Mouse (Mus musculus) forebrain, embryonic 12.5 days (tissue): ENCODE data around the gene Abtb2. TPM values are rescaled to one million over a fixed set of nuclear protein-coding genes. Genes with fewer than 3 reads are reported as not detected.
A peak's percentile ranks its signal among the peaks of the same experiment; 100 is the strongest.

ENCODE experiments used
- ATAC-seq: fragments of 200-750 bp; cut with Nextera tagmentation; 2 replicates; pipeline ENCODE4 v1.8.0; 2017; ENCODE audit warnings: moderate TSS enrichment; ENCODE audit not compliant: low FRiP score
- H3K27ac ChIP-seq: fragments of 300-500 bp; sonication (generic); 2 replicates; pipeline ENCODE4 v1.5.1; 2016; ENCODE audit warnings: mild to moderate bottlenecking
- H3K27me3 ChIP-seq: fragments of 300-500 bp; sonication (generic); 2 replicates; pipeline ENCODE4 v1.6.1; 2016; ENCODE audit warnings: mild to moderate bottlenecking
- H3K36me3 ChIP-seq: fragments of 300-500 bp; sonication (generic); replicated peaks from 2 replicates; pipeline ENCODE4 v1.6.1; 2016; ENCODE audit warnings: mild to moderate bottlenecking
- H3K4me1 ChIP-seq: fragments of 300-500 bp; sonication (generic); 2 replicates; pipeline ENCODE4 v1.6.1; 2016
- H3K4me2 ChIP-seq: fragments of 300-500 bp; sonication (generic); 2 replicates; pipeline ENCODE4 v1.6.1; 2016; ENCODE audit warnings: mild to moderate bottlenecking, moderate library complexity
- H3K4me3 ChIP-seq: fragments of 300-500 bp; sonication (generic); replicated peaks from 2 replicates; pipeline ENCODE4 v1.5.1; 2016; ENCODE audit warnings: mild to moderate bottlenecking
- H3K9ac ChIP-seq: fragments of 300-500 bp; sonication (generic); 2 replicates; pipeline ENCODE4 v1.6.1; 2016; ENCODE audit warnings: mild to moderate bottlenecking
- H3K9me3 ChIP-seq: fragments of 300-500 bp; sonication (generic); 2 replicates; pipeline ENCODE4 v1.6.1; 2016
- WGBS: fragments of 180-500 bp; shearing (Covaris S2); methylation state at CpG from one replicate; pipeline ENCODE4 v1.1.7; 2016; 5-methylcytosine and 5-hydroxymethylcytosine counted together
- polyA plus RNA-seq: library from polyadenylated mRNA; unstranded; fragments of >200 nt; fragmentation: Nextera tagmentation; extraction: Ambion mirVana; gene quantifications from 2 replicates; pipeline ENCODE4 v1.2.1, GENCODE M21; 2016

The Abtb2 gene
- polyA plus RNA-seq, 1 experiment from 2014 or later = 14.9 TPM

DNA sequence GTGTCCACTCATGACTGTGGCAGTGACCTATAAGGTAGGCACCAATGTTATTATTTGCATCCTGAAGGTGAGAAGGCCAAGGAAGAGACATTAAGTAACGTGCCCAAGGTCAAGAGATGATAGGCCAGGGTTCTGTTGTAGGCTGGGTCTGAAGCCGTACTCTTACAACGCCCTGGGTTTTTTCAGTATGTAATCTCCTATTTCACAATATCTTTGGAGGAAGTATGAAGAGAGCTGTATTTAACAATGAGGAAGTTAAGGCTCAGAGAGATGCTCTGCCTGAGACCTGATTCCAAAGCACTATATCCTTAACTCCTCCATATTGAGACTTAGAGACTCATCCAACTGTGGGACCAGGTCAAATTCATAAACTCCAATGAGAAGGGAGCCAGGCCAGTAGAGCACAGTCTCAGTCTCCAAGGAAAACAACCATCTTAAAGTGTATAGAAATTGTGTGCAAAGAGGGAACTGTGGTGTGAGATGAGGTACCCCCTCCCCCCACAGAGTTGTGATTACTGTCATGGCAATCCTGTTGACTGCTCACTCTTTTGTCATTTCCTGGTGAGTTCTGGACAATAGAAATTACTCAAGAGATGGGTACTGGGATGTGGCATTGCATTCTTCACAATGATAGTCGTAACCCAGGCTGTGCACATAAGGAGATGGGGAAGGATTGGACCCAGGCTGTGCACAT lies 39.8 kb downstream of the Abtb2 start:
- 92% methylated on average over 4 of the region's 4 CpGs for WGBS
- Histone ChIP-seq H3K4me3 (no peak overlapping the region), H3K36me3 (no peaks in the 10 kb centered on the region), H3K4me1 (peaks cover 16% of the 10 kb centered on the region), H3K9me3 (no peaks in the 10 kb centered on the region), H3K27ac (no peak overlapping the region), H3K27me3 (no peaks in the 10 kb centered on the region), H3K4me2 (no peak overlapping the region), H3K9ac (no peak overlapping the region)
- ATAC-seq = no peak

- Histone ChIP-seq H3K4me1 (peaks cover 10% of the 10 kb centered on the region), H3K9me3 (no peaks in the 10 kb centered on the region), H3K4me2 (no peak overlapping the region), H3K27me3 (no peaks in the 10 kb centered on the region), H3K9ac (no peak overlapping the region), H3K27ac (no peak overlapping the region), H3K36me3 (no peaks in the 10 kb centered on the region), H3K4me3 (no peak overlapping the region)
- ATAC-seq = no peak
- 89% methylated on average over 10 of the region's 10 CpGs for WGBS
Measured at GRCm38 (mm10) chr2:103607926-103608325, 41.8 kb downstream of the Abtb2 start.

DNA sequence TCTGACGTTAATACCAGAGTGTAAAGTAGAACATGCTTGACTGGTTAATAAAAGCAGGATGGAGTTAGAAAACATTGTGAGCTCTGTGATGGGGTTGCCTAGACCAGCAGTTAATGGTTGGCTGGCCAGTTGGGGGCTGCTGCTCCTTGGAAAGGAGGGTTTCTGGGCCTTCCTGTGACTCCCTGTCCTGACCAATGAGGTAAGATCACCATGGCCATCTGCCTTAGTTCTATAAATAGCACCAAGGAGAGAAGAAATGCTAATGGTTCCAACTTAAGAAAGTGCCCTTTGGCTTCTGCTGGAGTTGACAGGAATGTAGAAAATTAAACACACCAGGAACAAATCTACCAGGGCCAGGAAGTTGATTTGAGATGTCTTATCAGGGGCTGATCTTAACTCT lies 42.8 kb downstream of the Abtb2 start:
- Histone ChIP-seq H3K4me3 (no peak overlapping the region), H3K9ac (no peak overlapping the region), H3K4me1 (peaks cover 12% of the 10 kb centered on the region), H3K36me3 (no peaks in the 10 kb centered on the region), H3K4me2 (no peak overlapping the region), H3K27me3 (no peaks in the 10 kb centered on the region), H3K9me3 (no peaks in the 10 kb centered on the region), H3K27ac (no peak overlapping the region)
- no peak for ATAC-seq
- 51% methylated on average over 1 of the region's 1 CpGs for WGBS

DNA sequence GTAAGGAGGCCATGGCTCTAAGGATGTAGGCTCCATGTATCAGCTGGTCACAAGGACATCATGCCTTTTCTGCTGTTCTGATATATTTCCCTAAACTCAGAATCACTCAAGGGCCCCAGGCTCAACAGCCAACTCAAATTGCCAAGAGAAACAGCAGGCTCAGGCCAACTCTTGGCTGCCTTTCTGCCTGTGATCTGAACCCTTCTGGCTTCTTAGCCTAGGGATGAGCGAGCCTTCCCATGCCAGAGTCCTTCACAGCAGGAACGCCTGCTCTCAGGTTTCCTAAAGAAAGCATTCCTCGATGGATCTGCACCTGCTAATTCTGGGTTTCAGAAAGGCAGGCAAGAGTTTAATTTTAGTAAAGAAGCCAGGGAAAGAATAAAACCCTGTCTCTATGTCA lies 43.4 kb downstream of the Abtb2 start:
- WGBS = 35% methylated on average over 3 of the region's 3 CpGs
- ATAC-seq = no peak
- H3K27me3 ChIP-seq = no peaks in the 10 kb centered on the region
- no peaks in the 10 kb centered on the region for H3K9me3 ChIP-seq
- no peaks in the 10 kb centered on the region for H3K36me3 ChIP-seq
- H3K4me2 ChIP-seq = no peak overlapping the region
- no peak overlapping the region for H3K9ac ChIP-seq
- no peak overlapping the region for H3K27ac ChIP-seq
- peaks cover 14% of the 10 kb centered on the region for H3K4me1 ChIP-seq
- H3K4me3 ChIP-seq = no peak overlapping the region

DNA sequence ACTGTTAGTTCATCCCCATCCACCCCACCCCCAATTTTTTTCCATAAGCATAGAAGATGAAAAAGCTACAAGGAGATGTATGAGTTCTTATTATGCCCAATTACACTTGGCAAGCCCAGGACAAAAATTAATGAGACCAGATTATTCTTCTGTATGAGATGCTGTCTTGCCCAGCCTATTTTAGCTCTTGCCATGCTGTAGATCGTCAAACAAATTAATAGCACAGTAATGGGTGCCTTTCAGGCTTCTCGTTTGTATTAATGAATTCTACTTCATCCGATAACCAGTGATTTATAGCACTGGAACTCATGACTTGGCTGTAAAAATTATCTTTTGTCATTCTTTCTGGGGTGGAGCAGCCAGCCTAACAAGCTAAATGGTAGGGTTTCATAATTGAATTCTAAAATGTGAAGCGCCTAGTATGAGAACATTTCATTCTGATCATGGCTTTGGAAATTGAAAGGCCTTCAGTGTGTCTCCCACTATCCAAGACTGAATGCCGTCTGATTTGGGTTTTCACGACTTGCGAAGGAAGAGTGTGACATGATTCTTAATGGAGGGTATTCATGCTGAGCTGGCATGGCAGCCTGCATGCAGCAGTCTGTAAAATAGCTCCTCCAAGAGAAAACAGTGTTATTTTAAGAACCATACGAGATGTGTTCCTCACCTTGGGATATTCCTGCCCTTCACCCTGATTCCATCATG lies 44.9 kb downstream of the Abtb2 start:
- Histone ChIP-seq H3K4me1 (peaks cover 14% of the 10 kb centered on the region), H3K36me3 (no peaks in the 10 kb centered on the region), H3K27me3 (no peaks in the 10 kb centered on the region), H3K9ac (no peak overlapping the region), H3K27ac (no peak overlapping the region), H3K4me3 (no peak overlapping the region), H3K9me3 (no peaks in the 10 kb centered on the region), H3K4me2 (no peak overlapping the region)
- ATAC-seq = no peak
- WGBS = 64% methylated on average over 8 of the region's 8 CpGs

- Histone ChIP-seq H3K4me3 (no peak overlapping the region), H3K4me1 (peaks cover 22% of the 10 kb centered on the region), H3K9me3 (no peaks in the 10 kb centered on the region), H3K27ac (no peak overlapping the region), H3K36me3 (no peaks in the 10 kb centered on the region), H3K4me2 (no peak overlapping the region), H3K9ac (no peak overlapping the region), H3K27me3 (no peaks in the 10 kb centered on the region)
- ATAC-seq = no peak
- 79% methylated on average over 3 of the region's 3 CpGs for WGBS
Measured at GRCm38 (mm10) chr2:103613865-103614264, 47.8 kb downstream of the Abtb2 start.

DNA sequence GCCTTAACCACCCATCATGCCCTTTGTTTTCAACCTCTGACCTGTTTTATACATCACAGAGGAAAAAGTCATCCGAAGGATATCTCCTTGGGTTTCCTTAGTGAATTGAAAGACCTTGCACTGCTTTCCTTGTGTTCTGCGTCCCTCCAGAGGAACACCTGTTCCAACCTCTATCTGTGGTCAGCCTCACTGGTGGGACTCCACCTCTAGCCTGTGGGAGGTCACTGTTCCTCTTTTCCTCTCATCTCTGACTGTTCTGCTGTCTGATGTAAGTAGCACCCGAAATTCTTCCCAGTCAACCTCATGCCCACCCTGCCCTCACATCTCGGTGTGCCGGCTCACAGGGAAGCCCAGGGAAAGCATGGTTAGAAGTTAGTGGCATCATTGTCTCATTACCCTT lies 48.9 kb downstream of the Abtb2 start:
- Histone ChIP-seq H3K27ac (no peak overlapping the region), H3K9me3 (no peaks in the 10 kb centered on the region)
- no peak for ATAC-seq

GRCm38 (mm10) chr2:103618407-103618806 lies 52.3 kb downstream of the Abtb2 start:
- no peak overlapping the region for H3K9ac ChIP-seq
- no peak overlapping the region for H3K27ac ChIP-seq
- 0 out of 2 replicates have a peak, but pooled peaks have one; percentile 30 for ATAC-seq
- H3K4me1 ChIP-seq = peaks cover 25% of the 10 kb centered on the region
- no peaks in the 10 kb centered on the region for H3K27me3 ChIP-seq
- no peaks in the 10 kb centered on the region for H3K36me3 ChIP-seq
- H3K4me2 ChIP-seq = no peak overlapping the region
- H3K9me3 ChIP-seq = no peaks in the 10 kb centered on the region
- no peak overlapping the region for H3K4me3 ChIP-seq

More for the DNA sequence above, 48.9 kb downstream of the Abtb2 start:
- Histone ChIP-seq H3K4me3 (no peak overlapping the region), H3K4me1 (peaks cover 17% of the 10 kb centered on the region), H3K4me2 (no peak overlapping the region), H3K27me3 (no peaks in the 10 kb centered on the region), H3K36me3 (no peaks in the 10 kb centered on the region), H3K9ac (no peak overlapping the region)
- WGBS = 94% methylated on average over 5 of the region's 5 CpGs

DNA sequence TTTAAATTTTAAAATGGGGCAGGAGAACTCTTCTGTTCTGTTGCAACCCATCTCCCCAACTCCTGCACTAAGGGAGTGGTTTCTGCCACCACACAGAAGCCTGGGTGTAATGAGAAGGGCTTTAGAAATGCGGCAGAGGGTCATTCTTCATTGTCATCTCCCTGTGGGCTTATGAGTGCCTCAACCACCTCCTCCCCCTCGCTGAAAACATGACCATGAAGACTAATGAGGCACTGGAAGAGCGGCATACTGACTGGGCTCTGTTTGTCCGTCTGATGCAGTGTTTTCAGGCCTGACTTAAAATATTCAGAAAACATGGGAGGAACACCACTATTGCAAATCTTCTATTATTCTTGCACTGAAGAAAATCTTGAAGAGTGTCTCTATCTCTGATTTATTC lies 56.8 kb downstream of the Abtb2 start:
- Histone ChIP-seq H3K9ac (no peak overlapping the region), H3K4me2 (no peak overlapping the region), H3K27me3 (0 out of 2 replicates have a peak, but pooled peaks cover 3% of the 10 kb centered on the region), H3K36me3 (no peaks in the 10 kb centered on the region), H3K4me1 (peaks cover 45% of the 10 kb centered on the region), H3K27ac (no peak overlapping the region), H3K9me3 (no peaks in the 10 kb centered on the region), H3K4me3 (no peak overlapping the region)
- 39% methylated on average over 4 of the region's 4 CpGs for WGBS
- no peak for ATAC-seq

GRCm38 (mm10) chr2:103625349-103625932 lies 59.3 kb downstream of the Abtb2 start:
- peak overlapping the region; percentile 40 for H3K4me2 ChIP-seq
- H3K27me3 ChIP-seq = 0 out of 2 replicates have a peak, but pooled peaks cover 5% of the 10 kb centered on the region
- no peaks in the 10 kb centered on the region for H3K36me3 ChIP-seq
- H3K4me3 ChIP-seq = no peak overlapping the region
- peak; percentile 92 for ATAC-seq
- H3K9me3 ChIP-seq = no peaks in the 10 kb centered on the region
- H3K9ac ChIP-seq = no peak overlapping the region
- whole genome bisulfite sequencing = 3% methylated on average over 7 of the region's 7 CpGs
- peak overlapping the region; percentile 88 for H3K27ac ChIP-seq
- H3K4me1 ChIP-seq = peaks cover 50% of the 10 kb centered on the region

- Histone ChIP-seq H3K9ac (no peak overlapping the region), H3K4me3 (no peak overlapping the region), H3K4me2 (no peak overlapping the region), H3K27me3 (0 out of 2 replicates have a peak, but pooled peaks cover 5% of the 10 kb centered on the region), H3K9me3 (no peaks in the 10 kb centered on the region), H3K36me3 (no peaks in the 10 kb centered on the region), H3K4me1 (peaks cover 52% of the 10 kb centered on the region), H3K27ac (no peak overlapping the region)
- no peak for ATAC-seq
- 83% methylated on average over 7 of the region's 7 CpGs for WGBS
Measured at GRCm38 (mm10) chr2:103627101-103627500, 61.0 kb downstream of the Abtb2 start.

DNA sequence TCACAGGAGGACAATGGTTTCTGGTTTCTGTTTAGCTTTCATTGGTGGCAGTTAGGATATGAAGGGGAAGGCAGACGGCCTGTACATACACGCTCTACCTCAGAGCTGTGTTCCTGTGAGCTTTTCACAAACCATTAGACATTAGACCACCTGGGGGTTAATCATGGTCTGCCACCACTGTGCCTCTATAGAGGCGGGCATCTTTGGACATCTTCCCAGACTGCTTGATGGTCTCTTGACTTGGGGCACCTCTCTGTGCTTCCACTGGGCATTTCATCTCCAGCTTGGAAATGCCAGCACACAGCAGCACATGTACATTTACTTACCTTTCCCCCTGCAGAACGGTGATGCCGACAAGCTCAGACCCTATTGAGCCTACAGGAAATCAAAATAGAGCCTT lies 63.8 kb downstream of the Abtb2 start:
- Histone ChIP-seq H3K4me2 (no peak overlapping the region), H3K4me1 (peaks cover 36% of the 10 kb centered on the region), H3K36me3 (no peaks in the 10 kb centered on the region), H3K4me3 (no peak overlapping the region), H3K9me3 (no peaks in the 10 kb centered on the region), H3K27me3 (0 out of 2 replicates have a peak, but pooled peaks cover 5% of the 10 kb centered on the region), H3K27ac (0 out of 2 replicates have a peak overlapping the region, but pooled peaks have one; percentile 25), H3K9ac (no peak overlapping the region)
- ATAC-seq = no peak
- WGBS = 76% methylated on average over 5 of the region's 5 CpGs
